Mouse (Mus musculus): ENCODE results near the gene Crip2.

Crip2 gene

GRCm38 (mm10) chr12:113139908-113140615 lies at the start of gene Crip2:
Gene Crip2 (plus strand): TSS chr12:113140236.
- peak; percentile 92 for DNase-seq (ENCODE audit: low read depth, low spot score)

GRCm38 (mm10) chr12:113097040-113097439 lies 43.0 kb upstream of the Crip2 start:
- no peak for DNase-seq (ENCODE audit: low read depth, low spot score)

GRCm38 (mm10) chr12:113097749-113098281 lies 42.2 kb upstream of the Crip2 start, which contains the start of gene Mta1:
Gene Mta1 (plus strand): TSS chr12:113098278.
- DNase-seq (ENCODE audit: low read depth, low spot score) = peak; percentile 58

DNA sequence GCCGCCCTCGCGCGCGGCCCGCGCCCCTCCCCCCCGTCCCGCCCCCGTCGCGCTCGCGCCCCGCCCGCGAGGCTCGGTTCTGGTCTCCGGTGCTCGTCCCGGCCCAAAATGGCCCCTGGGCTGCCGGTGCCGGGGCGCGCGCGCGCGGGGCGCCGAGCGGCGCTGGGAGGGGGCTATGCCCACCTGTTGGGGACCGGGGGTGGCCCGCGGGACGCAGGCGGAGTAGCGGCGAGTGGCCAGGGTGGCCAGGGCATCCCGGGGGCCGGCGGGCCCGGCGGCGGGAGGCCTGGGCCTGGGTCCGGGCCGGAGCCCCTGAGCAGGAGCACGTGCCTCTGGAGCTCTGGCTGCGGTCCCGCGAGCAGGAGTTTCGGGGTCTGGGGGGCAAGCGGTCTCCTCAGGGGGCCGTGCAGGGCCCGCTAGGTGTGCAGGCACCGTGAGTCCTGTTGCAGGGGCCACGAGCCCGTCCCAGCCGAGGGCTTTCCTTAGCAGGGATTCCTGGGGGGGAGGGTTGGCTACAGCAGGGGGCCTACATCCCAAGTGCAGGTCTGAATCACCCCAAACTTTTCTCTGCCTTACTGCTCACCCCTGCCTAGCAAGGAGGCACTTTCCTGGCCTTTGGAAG lies 41.4 kb upstream of the Crip2 start:
- DNase-seq (ENCODE audit: low read depth, low spot score) = peak; percentile 45

GRCm38 (mm10) chr12:113099470-113100237 lies 40.4 kb upstream of the Crip2 start:
- no peak for DNase-seq (ENCODE audit: low read depth, low spot score)

DNA sequence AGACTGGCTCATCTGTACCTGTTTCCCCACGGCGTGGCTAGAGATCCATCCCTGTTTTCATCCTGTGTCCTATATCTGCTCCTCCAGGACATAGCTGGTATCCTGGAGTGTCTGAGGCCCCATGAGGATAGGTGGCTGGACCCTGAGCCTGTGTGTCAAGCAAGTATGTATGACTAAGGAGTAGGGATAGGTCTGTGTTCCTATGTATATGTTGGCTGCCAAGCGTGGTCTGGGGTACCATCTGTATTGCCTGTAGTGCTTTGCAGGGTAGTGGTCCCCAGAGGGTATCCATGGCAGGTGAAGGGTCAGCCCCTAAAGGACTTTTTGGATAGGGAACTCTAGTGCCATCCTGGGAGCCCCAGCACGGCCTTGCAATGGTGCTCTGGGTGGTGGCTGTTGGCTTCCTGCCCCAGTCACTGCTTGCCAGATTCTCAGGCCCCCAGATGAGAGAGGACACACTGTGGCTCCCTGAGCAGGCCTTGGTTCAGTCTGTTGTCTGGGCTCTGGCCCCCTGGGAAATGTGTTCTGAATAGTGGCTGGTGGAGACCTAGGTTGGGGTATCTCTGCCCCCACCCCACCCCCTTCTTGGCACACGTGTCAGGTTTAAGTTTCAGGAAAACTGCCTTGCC lies 39.5 kb upstream of the Crip2 start:
- no peak for DNase-seq (ENCODE audit: low read depth, low spot score)

DNA sequence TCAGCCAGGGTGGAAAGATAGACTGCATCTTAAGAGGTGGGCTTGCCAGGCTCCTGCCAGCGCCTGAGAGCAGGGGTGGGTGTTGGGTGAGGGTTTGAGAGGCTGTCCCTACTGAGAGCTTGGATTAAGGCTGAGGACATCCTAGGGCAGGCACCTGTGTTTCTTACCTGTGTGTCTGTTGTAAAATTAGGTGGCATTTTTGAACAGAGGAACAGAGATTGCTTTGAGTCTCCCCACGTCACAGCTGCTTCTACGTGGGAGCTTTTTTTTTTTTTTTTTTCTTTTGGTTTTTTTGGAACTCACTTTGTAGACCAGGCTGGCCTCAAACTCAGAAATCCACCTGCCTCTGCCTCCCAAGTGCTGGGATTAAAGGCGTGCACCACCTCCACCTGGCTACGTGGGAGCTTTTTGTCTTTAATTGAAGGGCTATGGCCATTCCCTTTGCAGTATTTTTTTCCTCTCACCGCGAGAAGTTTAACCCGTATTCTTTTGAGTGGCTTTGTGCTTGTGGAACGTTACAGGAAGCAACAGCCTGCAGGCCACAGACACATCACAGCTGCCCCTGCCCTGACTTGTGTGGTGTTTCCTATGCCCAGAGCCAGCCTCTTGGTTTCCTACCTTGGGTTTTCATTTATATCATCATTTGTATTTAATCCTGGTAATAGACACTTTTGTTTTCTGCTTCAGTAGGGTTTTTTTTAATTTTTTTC lies 38.6 kb upstream of the Crip2 start:
- DNase-seq (ENCODE audit: low read depth, low spot score) = no peak

GRCm38 (mm10) chr12:113102461-113102860 lies 37.6 kb upstream of the Crip2 start:
- peak; percentile 75 for DNase-seq (ENCODE audit: low read depth, low spot score)

DNA sequence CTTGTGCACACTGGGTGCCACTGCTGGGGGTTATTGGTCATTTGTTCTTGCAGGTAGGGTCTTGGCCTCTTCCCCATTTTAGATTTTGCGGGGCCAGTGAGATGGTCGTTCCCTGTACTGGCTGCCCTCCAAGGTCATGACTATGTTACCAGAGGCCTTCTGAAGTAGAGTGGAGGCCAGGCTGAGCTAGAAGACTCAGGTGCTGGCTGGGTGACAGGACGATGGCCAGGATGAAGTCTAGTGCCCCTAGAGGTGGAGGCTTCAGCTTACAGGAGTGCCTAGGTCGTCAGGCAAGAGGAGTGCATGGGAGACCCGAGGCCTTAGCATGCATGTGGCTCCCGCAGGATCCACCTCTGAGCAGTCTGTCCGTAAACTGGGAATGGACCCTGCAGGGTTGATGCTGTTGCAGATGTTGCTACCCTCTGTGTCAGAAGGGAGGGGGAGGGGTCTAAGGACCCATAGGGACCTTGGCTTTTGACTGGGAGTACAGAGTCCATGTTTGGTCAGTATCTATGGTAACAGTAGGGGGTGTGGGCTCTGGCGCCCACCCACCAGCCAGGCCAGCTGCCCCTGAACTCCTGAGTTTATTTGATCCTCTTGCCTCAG lies 36.1 kb upstream of the Crip2 start:
- peak; percentile 29 for DNase-seq (ENCODE audit: low read depth, low spot score)

GRCm38 (mm10) chr12:113106386-113106785 lies 33.6 kb upstream of the Crip2 start:
- no peak for DNase-seq (ENCODE audit: low read depth, low spot score)

DNA sequence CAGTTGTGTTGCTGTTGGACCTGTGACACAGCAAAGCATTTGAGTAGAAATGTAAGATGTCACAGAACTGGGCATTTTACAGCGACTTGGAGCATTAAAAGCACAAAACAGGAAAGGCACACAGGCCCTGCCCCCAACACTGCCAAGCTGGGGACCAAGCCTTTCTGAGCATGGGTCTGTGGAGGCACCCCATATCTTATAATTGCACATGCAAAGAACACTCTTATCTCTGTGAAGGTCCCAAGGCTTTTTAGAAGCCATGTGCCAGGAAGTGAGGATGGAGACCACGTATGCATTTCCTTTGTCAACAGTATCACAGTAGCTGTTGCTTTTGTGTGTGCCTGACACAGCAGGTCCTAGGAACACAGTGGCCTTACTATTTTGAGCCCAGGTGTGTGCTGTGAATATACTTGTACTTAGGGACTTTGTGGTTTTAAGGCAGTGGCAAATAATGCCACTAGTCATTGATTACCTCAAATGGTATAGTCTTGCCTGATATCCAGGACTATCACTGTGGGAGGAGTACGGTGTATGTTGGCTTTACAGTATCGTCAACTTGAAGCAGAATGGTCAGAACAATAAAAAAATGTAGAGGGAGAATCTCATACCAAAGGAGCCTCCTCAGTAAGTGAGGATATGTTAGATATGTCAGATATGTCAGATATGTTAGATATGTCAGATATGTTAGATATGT lies 32.5 kb upstream of the Crip2 start:
- no peak for DNase-seq (ENCODE audit: low read depth, low spot score)

DNA sequence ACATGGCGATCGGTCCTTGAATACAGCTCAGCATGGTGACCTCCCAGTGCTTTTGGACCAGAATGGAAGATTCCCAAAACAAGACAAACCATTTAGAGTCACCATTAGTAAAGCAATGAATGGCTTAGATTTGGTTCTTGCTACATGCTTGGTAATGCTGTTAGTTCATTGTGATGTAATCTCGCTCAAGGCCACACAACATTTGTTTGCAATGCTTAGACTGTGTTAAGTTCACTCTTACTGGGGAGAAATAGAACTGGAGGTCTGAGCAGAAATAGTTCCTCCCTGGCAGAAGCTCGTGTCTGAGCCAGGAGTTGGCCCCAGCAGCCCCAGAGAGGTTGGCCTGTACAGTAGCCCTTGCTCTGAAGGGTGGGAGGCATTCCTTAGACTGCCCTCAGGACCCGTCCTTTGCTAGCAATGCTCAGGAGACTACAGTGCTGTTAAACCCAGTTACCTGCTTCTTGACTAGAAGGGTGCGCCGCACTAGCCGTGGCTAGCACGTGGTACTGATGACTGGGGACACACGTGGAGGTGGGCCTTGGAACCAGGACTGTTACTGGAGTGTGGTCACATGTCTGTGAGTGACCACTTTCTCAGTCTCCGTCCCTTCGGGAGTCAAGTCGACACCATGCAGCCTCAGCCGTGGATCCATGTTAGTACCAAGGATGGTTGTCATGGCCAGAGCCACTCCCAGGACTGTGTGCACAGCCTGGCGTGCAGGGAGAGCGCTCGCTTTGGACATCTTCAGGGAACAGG lies 31.3 kb upstream of the Crip2 start:
- no peak for DNase-seq (ENCODE audit: low read depth, low spot score)

- DNase-seq (ENCODE audit: low read depth, low spot score) = no peak
These were observed 30.2 kb upstream of the Crip2 start for GRCm38 (mm10) chr12:113109801-113110200.

- DNase-seq (ENCODE audit: low read depth, low spot score) = no peak
These were observed 25.9 kb upstream of the Crip2 start for GRCm38 (mm10) chr12:113114141-113114540.

- no peak for DNase-seq (ENCODE audit: low read depth, low spot score)
These were observed 25.0 kb upstream of the Crip2 start for GRCm38 (mm10) chr12:113114856-113115538.

DNA sequence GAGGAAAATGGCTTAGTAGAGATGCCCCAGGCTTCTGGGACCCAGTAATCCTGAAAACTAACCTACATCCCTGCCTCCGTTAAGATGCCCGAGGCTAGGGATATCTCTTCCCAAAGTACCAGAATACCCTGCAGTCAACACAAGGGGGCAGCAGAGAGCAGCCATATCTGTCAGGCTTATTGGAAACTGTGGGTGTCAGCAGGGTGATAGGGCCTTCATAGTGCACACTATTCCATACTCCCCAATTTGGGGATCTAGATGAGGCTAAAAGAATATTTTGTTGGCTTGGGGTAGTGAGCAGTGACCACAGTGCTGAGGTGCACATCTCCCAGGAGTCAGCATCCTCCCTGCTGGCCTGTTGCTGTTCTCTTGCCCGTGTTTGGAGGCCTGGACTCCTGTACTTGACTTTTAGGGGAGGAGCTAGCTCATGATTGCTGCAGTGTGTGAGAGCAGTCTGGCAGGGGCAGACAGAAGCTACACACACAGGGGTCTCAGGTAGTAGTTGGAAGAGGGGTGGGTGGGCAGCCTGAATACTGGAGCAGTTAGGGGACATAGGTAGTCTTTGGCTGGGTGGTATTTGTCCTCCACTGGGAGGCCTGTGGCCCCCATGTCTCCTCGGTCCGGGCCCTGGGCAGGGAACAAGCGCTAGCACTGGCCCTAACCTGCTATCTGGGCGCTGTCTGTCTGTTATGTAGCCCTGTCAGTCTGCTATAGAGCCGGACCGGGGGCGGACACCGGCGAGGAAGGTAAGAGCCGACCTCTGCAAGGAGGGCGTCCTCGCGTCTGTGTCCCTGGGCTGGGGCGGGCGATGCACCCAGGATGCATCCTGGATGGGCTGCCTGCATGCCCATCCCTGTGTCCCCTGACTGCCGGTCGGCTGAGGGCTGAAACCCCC lies 20.3 kb upstream of the Crip2 start:
- DNase-seq (ENCODE audit: low read depth, low spot score) = peak; percentile 60

DNA sequence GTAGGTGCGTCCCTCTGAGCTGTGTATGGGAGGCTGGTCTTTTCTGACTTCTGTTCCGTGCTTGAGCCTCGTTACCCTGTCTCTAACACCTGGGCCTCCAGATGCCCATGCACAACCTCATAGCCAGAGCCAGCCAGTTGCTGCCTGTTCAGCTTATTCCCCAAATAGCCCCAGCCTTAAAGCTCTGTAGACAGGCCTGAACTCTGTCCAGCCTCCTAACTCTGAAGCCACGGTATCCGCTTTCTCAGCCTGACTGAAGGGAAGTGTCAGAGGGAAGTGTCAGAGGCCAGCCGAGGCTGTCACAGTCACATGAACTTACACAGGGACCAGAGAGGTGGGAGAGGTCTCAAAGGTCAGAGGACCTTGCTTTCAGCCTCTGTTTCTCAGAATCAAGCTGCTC lies 15.3 kb upstream of the Crip2 start:
- DNase-seq (ENCODE audit: low read depth, low spot score) = no peak

GRCm38 (mm10) chr12:113130732-113131131 lies 9.3 kb upstream of the Crip2 start:
- no peak for DNase-seq (ENCODE audit: low read depth, low spot score)

Measured in A20 (cell line).